Mouse (Mus musculus): ENCODE results near the gene Zfp219. TPM values are rescaled to one million over a fixed set of nuclear protein-coding genes. Genes with fewer than 3 reads are reported as not detected.
"Not testable (repeated sequence)": the region's sequence is repeated elsewhere in the genome, so short reads cannot be mapped to it uniquely, and the experiment has no call there.

Zfp219 gene
- polyA plus RNA-seq, 1 experiment from 2014 or later = 11.9 TPM

DNA sequence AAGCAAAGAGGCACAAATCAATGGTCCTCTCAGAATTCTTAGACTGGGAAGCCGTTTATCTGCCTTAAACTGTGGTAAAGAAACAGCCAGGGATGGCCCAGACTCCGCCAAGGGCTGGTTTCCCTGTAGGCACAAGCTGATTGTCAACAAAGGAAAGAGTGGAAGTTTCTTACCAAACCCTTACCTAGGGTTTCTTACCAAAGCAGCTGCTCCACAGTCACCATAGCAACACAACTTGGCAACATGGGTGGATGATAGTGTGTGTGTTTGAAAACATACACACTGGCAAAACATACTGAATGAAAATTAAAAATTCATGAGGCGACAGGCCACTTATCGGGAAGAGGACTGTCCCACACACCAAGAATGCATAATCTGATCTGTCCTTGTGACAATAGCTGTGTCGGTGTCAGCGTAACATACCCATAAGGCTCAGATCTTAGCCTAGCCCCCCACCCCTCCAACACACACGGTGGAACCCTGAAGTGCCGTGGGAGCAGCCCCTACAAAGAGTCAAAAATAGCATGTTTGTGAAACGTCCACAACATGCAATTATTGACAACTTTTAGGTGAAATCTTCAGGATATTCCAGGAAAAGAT is 25.5 kb upstream of the Zfp219 start:
- no peak for ATAC-seq
- no peaks in the 10 kb centered on the region for H3K27me3 ChIP-seq (replicated peaks; ENCODE audit: control insufficient read depth, insufficient read depth, low read length)
- no peaks in the 10 kb centered on the region for H3K9me3 ChIP-seq (ENCODE audit: control insufficient read depth)
- no peaks in the 10 kb centered on the region for H3K4me1 ChIP-seq (replicated peaks; ENCODE audit: control insufficient read depth, insufficient read depth, low read length)
- H3K4me3 ChIP-seq (ENCODE audit: low read depth, low read length) = no peak overlapping the region
- no peaks in the 10 kb centered on the region for H3K36me3 ChIP-seq (ENCODE audit: control insufficient read depth, insufficient read depth)
- WGBS = 80% methylated on average over 9 of the region's 9 CpGs
- TF ChIP-seq CTCF (IDR thresholded peaks at IDR 0.05; ENCODE audit: low read depth) = no peak
- no peak overlapping the region for H3K4me2 ChIP-seq (replicated peaks; ENCODE audit: low read depth)
- no peak overlapping the region for H3K9ac ChIP-seq (ENCODE audit: low read depth, low read length)
- H3K27ac ChIP-seq (ENCODE audit: low read depth, low read length) = no peak overlapping the region

DNA sequence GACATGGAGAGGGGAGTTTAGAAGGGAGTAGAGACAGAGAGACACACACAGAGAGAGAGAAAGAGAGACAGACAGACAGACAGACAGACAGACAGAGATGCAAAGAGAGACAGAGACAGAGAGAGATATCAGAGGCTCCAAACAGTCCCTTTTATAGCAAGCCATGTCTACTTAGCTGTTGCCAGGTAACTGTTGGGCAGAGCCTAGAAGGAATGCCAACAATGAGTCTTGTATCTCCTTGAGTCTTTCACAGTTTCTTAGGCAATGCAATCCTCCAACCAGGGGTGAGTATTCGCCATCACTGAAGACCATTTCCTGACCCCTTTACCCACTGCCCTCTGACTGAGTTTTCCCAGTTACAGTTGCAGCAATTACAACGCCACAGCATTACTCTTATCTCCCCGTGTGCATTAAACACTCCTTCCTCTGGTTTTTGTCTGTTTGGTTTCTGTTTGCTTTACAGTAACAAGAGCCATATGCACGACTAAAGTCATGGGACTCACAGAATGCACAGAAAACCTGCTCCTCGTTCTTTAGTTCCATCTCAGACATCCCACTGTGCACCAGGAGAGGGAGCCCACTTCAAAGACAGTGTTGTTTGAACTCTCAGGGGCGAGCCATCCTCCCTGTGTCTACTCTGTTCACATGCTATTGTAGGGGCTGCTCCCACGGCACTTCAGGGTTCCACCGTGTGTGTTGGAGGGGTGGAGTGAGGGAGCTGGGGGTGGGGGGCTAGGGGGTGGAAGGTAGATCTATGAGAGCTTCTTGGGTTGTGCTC is 24.6 kb upstream of the Zfp219 start:
- ATAC-seq = peak; percentile 61
- peak; percentile 77 for TF ChIP-seq CTCF (IDR thresholded peaks at IDR 0.05; ENCODE audit: low read depth)
- H3K9me3 ChIP-seq (ENCODE audit: control insufficient read depth) = no peaks in the 10 kb centered on the region

DNA sequence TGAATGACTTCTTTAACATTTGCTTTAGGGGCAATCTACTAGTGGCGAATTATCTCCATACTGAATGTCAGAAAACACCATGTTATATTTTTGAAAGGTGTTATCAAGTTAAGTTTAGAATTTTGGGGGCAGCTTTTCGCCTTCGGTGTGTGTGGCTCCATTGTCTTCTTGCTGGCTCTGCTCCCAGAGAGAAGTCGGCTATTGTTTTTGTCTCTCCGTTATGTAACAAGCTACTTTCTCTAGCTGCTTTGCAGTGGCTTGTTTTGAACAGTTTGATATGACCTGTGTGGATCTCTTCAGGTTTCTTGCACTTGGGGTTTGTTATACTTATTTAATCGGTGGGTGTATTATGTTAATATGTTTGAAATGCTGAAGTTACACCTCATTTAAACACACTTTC is 22.9 kb upstream of the Zfp219 start:
- TF ChIP-seq CTCF (IDR thresholded peaks at IDR 0.05; ENCODE audit: low read depth) = no peak
- Histone ChIP-seq H3K36me3 (ENCODE audit: control insufficient read depth, insufficient read depth) (no peaks in the 10 kb centered on the region), H3K4me2 (replicated peaks; ENCODE audit: low read depth) (no peak overlapping the region), H3K4me1 (replicated peaks; ENCODE audit: control insufficient read depth, insufficient read depth, low read length) (0 out of 2 replicates have a peak, but pooled peaks cover 3% of the 10 kb centered on the region), H3K4me3 (ENCODE audit: low read depth, low read length) (no peak overlapping the region), H3K9me3 (ENCODE audit: control insufficient read depth) (no peaks in the 10 kb centered on the region), H3K9ac (ENCODE audit: low read depth, low read length) (no peak overlapping the region), H3K27me3 (replicated peaks; ENCODE audit: control insufficient read depth, insufficient read depth, low read length) (no peaks in the 10 kb centered on the region), H3K27ac (ENCODE audit: low read depth, low read length) (no peak overlapping the region)
- WGBS = 77% methylated on average over 6 of the region's 6 CpGs
- no peak for ATAC-seq

More for the DNA sequence above, 24.6 kb upstream of the Zfp219 start:
- WGBS = 3% methylated on average over 8 of the region's 8 CpGs
- Histone ChIP-seq H3K4me2 (replicated peaks; ENCODE audit: low read depth) (no peak overlapping the region; the same call in 1 of the 2 replicates), H3K4me3 (ENCODE audit: low read depth, low read length) (no peak overlapping the region), H3K36me3 (ENCODE audit: control insufficient read depth, insufficient read depth) (no peaks in the 10 kb centered on the region), H3K27ac (ENCODE audit: low read depth, low read length) (no peak overlapping the region), H3K9ac (ENCODE audit: low read depth, low read length) (no peak overlapping the region), H3K27me3 (replicated peaks; ENCODE audit: control insufficient read depth, insufficient read depth, low read length) (no peaks in the 10 kb centered on the region), H3K4me1 (replicated peaks; ENCODE audit: control insufficient read depth, insufficient read depth, low read length) (no peaks in the 10 kb centered on the region)

DNA sequence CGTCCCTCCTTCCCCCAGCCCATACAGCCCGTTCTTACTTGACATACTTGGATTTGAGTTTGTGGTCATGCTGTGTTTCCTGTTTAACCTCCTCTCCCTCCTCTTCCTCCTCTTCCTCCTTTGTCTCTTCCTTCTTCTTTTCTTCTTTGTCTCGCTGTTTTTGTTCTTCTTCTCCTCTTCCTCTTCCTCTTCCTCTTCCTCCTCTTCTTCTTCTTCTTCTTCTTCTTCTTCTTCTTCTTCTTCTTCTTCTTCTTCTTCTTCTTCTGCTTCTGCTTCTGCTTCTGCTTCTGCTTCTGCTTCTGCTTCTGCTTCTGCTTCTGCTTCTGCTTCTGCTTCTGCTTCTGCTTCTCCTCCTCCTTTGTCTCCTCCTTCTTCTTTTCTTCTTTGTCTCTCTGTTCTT is 21.8 kb upstream of the Zfp219 start, which contains the start of gene Olfr221:
Gene Olfr221 (minus strand): TSS at position 101 of the 400 bp plus-strand sequence.
- H3K36me3 ChIP-seq (ENCODE audit: control insufficient read depth, insufficient read depth); H3K27me3 ChIP-seq (replicated peaks; ENCODE audit: control insufficient read depth, insufficient read depth, low read length); H3K9me3 ChIP-seq (ENCODE audit: control insufficient read depth); H3K4me1 ChIP-seq (replicated peaks; ENCODE audit: control insufficient read depth, insufficient read depth, low read length); H3K4me2 ChIP-seq (replicated peaks; ENCODE audit: low read depth); H3K27ac ChIP-seq (ENCODE audit: low read depth, low read length); H3K9ac ChIP-seq (ENCODE audit: low read depth, low read length); H3K4me3 ChIP-seq (ENCODE audit: low read depth, low read length); ATAC-seq: not testable (repeated sequence)
- WGBS = 64% methylated on average over 3 of the region's 3 CpGs

DNA sequence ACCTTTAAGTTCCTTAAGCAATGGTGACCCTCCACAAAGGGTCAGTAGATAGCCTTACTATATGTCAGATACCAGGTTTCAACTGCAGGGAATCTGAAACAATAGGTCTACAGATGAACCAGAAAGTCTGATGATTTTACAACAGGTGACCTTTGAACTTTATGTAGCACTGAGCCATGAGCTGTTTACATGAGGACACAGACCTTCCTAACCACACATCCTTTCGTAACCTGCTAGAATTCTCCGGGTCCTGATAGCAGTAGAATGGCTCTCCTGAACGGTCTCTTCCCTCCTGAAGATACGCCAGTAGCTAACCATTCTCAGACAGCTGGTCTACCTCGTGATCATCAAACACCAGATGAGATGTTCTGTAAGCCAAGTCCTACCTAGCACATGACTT is 18.8 kb upstream of the Zfp219 start:
- H3K27ac ChIP-seq (ENCODE audit: low read depth, low read length) = no peak overlapping the region
- H3K4me3 ChIP-seq (ENCODE audit: low read depth, low read length) = no peak overlapping the region
- 0 out of 2 replicates have a peak, but pooled peaks cover 3% of the 10 kb centered on the region for H3K4me1 ChIP-seq (replicated peaks; ENCODE audit: control insufficient read depth, insufficient read depth, low read length)
- no peak for TF ChIP-seq CTCF (IDR thresholded peaks at IDR 0.05; ENCODE audit: low read depth)
- H3K27me3 ChIP-seq (replicated peaks; ENCODE audit: control insufficient read depth, insufficient read depth, low read length) = no peaks in the 10 kb centered on the region
- no peak overlapping the region for H3K9ac ChIP-seq (ENCODE audit: low read depth, low read length)
- ATAC-seq = peak; percentile 81
- no peaks in the 10 kb centered on the region for H3K36me3 ChIP-seq (ENCODE audit: control insufficient read depth, insufficient read depth)
- H3K4me2 ChIP-seq (replicated peaks; ENCODE audit: low read depth) = no peak overlapping the region
- 35% methylated on average over 5 of the region's 5 CpGs for WGBS
- H3K9me3 ChIP-seq (ENCODE audit: control insufficient read depth) = no peaks in the 10 kb centered on the region

DNA sequence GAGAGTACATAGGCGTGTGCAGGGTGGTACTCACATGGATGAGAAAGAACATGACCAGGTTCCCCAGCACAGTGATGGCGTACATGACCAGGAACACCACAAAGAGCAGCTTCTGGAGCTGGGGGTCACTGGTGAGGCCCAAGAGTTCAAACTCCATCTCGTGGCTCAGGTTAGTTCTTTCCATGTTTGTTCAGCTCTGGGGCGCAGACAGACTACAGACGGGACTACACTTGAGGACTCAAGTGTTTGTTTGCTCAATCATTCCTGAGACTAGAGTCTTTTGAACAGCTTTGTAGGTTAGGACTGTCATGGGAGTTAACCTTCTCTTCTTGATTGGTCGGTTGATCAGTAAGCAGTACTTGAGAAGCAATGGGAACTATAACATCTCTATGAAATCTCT is 15.4 kb upstream of the Zfp219 start:
- Histone ChIP-seq H3K9me3 (ENCODE audit: control insufficient read depth) (no peaks in the 10 kb centered on the region), H3K36me3 (ENCODE audit: control insufficient read depth, insufficient read depth) (no peaks in the 10 kb centered on the region), H3K9ac (ENCODE audit: low read depth, low read length) (no peak overlapping the region), H3K4me3 (ENCODE audit: low read depth, low read length) (no peak overlapping the region), H3K27ac (ENCODE audit: low read depth, low read length) (no peak overlapping the region), H3K4me1 (replicated peaks; ENCODE audit: control insufficient read depth, insufficient read depth, low read length) (0 out of 2 replicates have a peak, but pooled peaks cover 3% of the 10 kb centered on the region), H3K4me2 (replicated peaks; ENCODE audit: low read depth) (no peak overlapping the region), H3K27me3 (replicated peaks; ENCODE audit: control insufficient read depth, insufficient read depth, low read length) (no peaks in the 10 kb centered on the region)
- no peak for TF ChIP-seq CTCF (IDR thresholded peaks at IDR 0.05; ENCODE audit: low read depth)
- 75% methylated on average over 6 of the region's 6 CpGs for WGBS
- no peak for ATAC-seq

Measured in intestine, postnatal 0 days (tissue).